Mouse (Mus musculus) layer of hippocampus, adult 8-10 months (tissue): ENCODE measurements around the gene Tgm2. TPM values are rescaled to one million over a fixed set of nuclear protein-coding genes. Genes with fewer than 3 reads are reported as not detected.

Experiments
- DNase-seq, 2 experiments: peaks; one replicate each; pipeline ENCODE4 v3.0.0; 2022; ENCODE audit warnings: low spot score in 2 of 2
- total RNA-seq, 4 experiments: library from RNA; stranded (reverse); gene quantifications; 2 replicates each; pipeline ENCODE4 v1.2.4; 2022

Tgm2 gene
- total RNA-seq, 4 experiments from 2014 or later: 9.1 to 14.2 (median 12.7) TPM

DNA sequence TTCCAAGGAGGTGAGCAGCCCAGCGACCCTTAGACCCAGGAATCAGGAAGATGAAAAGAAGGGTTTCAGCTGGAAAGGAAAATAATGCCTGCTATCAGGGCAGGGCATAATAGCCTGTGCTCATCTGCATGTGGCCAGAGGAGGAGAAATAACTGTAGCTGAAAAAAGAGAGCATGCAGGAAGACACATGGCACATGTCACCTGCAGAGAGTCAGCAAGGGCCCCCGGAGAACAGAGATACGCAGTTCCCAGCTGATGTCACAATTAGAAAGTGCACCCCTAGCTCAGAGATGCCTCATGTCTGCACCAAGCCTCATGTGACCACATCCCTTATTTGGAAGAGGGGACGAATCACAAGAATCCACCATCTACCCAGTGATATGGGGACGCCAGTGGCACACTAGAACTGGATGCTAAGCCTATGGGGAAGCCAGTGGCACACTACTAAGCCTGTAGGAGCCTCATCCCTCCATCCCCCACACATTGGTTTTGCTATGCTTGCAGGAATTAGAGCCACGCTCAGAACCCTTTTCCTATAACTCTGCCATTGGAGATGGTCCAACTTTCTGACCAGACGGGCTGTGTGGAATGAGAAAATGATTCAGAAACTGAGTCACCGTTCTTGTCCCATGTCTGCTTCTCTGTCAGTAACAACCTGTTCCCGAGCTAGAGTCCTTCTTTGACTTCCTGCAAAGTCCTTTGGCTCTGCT, 21.4 kb upstream of the Tgm2 start:
- DNase-seq: no peak

DNA sequence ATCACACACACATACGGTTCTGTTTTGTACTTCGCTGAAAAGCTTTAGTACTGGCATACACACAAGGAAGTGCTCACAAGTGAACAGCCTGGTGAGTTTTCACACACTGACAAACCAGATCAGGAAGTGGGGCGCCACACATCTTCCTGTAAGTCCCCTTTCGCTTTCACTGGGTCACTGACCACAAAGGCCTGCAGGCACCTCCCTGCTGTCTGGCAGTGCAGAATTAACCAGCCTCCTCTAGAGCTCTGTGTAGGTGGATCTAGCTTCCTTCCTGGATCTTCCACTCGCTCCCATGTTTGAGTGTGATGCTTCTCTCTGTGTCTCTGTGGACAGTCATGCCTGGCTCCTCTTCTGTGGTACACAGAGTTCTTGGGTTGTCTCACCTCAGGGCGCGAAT, 20.4 kb upstream of the Tgm2 start:
- DNase-seq: no peak

DNA sequence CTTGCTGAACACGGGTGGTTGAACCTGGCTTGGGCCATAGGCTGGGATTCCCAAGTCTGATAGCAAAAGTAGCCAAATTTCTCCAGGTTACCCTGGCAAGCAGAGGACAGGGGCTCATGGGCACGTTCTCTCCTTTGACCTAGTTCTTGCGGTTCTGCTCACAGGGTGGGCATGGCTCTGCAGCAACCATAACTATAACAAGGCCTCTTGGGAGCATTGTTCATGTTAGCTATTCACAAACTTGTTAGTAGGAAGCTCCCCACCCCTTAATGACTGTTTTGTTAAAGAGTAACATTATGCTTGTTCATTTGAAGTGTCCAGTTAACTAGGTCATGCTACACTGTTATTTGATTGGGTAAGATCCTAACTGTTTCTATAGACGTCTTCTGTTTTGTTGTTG, 19.5 kb upstream of the Tgm2 start:
- DNase-seq: no peak

DNA sequence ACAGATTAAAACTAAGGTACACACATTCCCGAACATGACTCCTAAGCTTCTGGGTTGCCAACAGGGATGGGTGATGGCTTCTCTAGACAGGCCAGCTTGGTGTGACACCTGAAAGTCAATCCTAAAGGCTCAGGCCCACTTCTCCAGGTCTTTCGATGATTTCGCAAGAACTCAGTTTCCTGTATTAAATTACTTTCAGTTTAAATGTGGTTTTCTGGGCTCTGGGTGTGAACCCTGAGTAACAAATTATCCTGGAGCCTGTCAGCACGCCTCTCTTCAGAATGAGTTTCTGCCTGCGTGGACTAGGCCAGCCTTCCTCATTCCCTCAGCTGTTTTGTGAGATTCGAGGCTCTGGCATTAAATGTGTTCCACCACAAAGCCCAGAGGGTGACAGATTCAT, 16.8 kb upstream of the Tgm2 start:
- no peak for DNase-seq

DNA sequence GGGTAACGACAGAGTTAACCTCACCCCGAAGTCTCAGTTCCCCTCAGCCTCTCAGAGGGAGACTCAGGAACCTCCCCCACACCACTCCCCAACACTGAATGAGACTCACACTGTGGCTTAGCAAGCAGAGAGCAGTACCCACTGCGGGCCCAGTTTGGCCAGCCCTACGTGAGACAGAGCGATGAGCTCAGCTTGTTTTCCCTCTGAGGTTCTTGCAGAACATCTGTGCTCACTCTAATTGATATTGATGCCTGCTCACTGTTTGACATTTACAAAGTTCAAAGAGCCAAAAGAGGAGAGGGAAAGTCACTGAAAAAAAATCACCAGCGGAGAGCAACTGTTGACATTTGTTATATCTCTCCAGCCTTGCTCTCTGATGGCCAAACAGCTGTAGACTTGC, 15.5 kb upstream of the Tgm2 start:
- no peak for DNase-seq

DNA sequence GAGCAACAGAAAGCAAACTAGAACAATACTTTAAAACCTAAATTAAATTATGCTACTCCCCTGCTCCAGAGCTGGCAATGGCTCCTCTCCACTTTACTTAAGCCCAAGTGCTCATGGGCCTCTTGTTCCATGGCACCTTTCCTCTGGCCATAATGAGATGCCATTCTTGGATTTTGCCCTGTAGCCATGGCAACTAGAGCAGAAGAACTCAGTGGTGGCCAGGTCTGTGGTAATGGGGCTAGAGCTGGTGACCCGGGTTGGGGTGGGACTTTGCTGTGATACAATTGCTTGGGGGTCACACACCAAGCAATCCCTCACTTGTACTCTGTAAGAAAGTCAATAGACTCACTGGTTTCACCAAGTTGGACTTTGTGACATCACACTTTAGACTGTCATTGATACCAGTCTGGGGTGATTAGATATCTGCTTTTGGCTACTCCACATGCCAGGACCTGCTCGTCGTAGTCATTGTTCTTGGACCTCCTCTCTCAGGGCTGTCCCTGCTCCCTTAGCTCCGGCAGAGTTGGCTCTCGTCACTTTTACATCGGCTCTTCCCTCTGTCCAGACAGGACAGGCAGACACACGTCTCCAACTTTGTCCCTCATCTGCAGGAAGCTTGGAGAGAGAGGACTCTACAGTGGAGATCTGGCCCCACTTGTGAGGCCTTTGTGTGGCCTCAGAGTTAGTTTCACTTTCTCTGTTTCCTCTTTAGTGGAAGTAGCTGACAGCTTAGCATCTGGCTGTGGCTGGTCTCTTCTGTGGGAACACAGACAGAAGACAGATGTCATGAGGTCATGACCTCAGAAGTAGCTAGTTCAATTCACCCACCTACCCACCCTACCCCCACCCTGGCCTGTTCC, 13.4 kb upstream of the Tgm2 start:
- DNase-seq: no peak

DNA sequence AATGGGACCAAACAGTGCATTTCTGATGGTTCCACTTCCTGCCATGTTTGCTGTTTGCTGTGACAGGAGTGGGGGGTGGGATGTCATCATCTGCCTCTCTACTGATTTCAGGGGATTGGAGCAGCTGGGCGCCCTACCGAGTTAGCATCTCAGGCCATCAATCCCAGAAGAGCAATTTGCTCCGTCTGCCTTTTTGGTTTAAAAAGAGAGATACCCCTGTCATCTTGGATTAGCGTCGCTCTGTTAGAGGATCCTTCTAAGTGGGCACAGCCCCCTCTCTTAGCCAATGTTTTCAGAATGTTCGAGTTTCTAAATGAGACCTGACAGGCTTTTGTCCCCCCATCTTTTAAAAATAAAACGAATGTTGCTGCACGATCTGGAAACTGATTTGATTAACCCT, 11.4 kb upstream of the Tgm2 start:
- no peak for DNase-seq

DNA sequence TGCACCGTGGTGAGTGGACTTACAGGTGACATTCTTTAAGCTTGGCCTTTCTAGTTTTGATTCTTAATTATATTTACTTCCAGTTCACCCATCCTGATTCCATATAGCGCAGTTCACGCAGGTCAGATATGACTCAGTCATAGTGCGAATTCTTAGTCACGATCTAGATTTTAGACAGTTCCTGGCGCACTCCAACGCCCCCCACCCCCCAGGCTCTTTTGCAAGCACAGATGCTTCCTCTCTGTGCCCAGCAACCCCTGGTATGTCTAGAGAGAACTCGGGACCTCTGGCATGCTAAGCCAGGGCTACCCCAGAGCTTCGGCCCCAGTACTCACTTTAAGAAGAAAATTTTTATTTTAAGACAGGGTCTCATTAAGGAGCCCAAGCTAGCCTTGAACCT, 10.3 kb upstream of the Tgm2 start:
- no peak for DNase-seq

DNA sequence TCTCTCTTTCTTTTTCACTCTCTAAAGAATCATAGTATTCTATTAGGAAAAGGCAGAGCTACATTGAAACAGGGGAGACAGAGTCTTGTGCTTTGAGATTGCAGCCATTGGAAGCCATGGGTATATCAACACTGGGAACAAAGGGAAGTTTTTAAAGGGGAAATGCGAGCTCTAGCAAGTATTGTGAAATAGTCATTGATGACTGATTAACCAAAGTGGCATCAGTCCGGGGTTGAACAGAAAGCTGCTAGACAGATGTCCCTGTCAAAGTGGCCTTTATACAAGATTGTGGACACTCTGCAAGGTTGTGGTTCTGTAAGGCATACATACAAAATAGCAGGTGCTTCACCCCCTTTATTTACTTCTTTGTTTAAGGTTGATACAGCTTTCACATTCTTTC, 9.4 kb upstream of the Tgm2 start:
- DNase-seq: no peak

DNA sequence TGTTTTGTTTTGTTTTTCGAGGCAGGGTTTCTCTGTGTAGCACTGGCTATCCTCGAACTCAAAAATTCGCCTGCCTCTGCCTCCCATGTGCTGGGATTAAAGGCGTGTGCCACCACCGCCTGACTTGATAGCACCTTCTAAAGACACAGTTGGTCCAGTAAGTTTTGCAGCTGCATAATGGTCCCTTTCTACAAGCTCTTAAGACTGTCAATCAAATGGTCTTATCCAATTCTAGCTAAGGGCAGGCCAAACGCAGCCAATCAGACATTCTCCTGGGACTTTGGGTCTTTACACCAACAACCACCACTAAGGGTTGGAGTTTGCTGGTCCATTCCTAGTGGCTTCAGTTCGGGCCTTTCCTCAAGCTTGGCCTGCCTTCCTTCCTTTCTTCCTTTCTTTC, 8.9 kb upstream of the Tgm2 start:
- DNase-seq: no peak

DNA sequence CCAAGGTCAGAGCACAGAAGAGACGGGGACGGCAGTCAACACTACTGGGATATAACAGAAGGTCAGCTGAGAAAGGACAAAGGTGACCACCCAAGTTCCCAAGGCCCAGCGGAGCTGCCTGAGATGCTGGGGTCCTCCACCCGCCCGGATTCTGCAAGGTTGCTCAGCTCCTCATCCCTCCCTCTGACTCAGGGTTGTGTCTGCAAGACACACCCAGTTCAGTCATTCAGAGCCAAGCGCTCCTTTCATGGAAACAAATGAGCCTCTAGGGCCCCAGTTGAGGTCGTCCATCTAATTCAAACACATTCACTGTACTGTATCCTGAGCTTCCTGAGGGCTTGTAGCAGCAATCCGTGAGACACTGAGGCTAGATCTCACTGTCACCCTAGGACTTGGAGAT, 8.4 kb upstream of the Tgm2 start:
- no peak for DNase-seq

DNA sequence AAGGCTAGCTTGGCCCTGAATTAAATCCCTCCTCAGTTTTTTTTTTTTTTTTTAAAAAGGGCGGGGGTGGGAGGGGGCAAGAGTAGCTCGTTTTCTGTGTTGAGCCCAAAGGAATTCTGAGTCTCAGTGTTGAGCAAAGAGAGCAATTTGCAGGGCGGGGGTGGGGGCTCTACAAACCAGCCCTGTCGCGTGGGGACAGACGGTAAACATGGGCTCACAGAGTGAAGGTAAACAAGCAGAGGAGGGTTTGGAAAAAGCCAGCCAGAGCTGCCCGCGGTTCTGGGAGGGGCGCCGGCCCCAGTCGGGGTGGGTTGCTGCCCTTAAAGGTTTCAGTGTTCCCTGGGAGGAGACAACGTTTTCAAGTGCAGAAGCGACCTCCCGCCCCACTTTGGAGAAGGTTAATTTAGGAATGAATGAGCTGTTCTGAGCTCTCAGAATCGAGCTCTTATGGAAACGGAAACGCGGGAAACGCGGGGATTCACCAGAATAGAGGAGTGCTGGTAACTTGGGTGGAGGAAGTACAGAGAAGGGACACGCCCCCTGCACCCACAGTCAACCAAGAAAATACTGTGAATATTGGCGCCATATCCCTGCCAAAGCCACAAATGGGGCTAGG, 7.6 kb upstream of the Tgm2 start:
- DNase-seq: no peak

DNA sequence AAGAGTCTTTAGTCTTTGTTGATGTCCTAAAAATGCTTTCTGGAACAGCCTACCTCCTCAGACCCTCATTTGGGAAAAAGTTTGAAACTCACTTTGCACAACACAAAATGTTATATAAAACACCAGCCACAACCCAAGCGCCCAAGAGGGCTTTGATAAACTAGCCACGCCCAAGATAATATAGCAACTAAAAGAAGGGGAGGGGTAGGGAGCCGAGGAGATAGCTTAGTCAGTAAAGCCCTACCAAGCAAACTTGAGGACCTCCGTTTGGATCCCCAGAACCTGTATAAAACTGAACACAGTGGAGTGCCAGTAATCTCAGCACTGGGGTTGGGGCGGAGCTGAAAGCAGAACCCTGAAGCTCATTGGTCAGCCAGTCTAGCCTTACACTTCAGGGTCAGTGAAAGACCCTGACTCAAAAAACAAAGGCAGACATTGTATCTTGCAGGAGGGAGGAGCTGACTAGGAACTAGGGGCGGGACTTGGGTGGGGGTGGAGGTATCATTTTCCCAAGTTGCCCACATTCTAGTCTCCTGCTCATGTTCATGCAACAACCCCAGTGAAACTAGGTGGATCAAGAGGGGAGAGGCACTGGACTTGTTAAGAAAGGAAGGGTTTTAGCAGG, 6.6 kb upstream of the Tgm2 start:
- no peak for DNase-seq

DNA sequence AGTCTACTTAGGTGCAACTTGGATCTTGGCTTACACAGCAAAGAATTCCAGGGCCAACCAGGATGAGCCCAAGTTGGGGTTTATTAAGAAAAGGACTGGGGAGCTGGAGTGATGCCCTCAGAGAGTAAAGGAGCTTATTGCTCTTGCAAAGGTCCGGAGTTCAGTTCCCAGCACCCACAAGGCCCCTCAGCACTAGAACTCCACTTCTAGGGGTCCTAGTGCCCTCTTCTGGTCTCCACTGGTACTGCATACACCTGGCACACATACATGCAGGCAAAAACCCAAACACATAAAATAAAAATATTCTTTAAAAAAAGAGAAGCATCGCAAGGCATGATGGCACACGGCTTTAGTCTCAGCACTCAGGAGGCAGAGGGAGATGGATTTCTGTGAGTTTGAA, 4.8 kb upstream of the Tgm2 start:
- no peak for DNase-seq

DNA sequence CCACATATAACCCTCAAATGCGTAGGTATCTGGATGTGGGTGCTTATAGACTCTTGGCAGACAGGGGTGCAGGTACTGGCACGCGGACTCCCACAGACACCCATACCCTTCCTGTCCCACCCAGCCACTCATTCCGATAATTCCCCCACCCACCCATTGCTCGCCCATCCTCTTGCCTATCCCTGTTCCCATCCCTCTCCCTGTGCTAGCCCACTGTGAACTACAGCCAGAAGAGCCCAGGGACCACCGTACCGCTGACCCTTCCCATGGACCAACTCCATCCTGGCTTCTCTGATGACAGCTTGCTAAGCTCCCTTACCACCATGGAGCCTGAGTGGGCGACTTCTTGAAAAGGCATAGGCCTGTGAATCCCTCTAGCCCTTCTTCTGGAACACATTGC, 735 bp upstream of the Tgm2 start:
- no peak for DNase-seq

DNA sequence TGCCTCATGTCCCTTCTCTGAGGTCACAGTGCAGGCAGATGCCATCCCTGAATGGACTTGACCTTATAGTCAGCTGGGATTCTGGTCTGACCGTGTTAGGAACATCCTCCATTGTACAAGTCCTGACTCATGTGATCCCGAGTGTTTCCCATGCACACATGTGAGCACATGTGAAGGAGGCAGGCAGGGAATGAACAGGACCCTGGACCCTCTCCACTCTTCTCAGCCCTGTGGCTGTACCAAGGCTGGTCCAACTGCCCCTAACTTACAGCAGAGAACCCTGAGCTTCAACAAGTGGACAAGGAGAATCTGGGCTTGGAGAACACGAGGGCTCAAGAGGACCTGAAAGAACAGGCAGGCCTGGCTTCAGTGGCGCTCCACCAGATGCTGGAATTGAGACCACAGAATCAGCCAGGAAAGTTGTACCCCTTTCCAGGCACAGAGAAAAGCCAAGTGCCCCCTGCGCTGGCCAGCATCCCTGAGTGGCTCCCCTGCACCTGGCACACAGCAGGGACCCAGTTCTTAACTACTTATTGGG, 639 bp downstream of the Tgm2 start:
- DNase-seq: no peak

DNA sequence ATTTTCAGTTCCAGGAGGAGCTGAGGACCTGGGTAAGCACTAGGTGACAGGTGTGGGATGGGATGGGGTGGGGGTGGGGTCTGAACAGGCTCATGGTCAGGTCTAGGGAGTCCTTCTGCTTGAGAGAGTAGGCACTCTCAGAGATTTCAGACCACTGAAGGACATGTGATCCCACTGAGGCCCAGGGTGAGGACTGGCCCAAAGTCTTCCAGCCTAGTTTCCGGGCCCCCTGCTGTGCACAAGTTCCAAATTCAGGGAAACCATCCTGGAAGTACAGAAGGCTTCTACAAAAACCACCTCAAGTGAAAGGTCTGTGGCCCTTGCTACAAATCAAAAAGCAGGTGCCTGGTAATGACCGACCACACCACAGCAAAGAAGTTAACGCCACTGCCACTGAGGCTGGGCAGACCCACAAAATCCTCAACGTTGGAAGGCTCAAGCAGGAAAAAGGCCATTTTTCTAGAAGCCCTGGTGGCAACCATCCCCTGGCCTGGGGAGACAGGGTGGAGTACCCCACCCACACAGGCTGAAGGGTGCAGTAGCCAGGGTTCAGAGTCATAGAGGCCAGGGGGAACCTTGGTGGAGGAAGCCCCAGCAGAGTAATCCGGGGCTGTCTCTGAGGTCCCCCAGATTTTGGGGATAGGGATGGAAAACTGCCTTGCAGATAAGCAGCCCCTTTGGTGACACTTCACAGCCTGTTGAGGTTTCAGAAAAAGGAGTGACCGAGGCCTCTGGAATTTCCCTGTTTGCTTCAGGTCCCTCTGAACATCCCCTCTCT, 1.3 kb downstream of the Tgm2 start:
- DNase-seq: no peak

DNA sequence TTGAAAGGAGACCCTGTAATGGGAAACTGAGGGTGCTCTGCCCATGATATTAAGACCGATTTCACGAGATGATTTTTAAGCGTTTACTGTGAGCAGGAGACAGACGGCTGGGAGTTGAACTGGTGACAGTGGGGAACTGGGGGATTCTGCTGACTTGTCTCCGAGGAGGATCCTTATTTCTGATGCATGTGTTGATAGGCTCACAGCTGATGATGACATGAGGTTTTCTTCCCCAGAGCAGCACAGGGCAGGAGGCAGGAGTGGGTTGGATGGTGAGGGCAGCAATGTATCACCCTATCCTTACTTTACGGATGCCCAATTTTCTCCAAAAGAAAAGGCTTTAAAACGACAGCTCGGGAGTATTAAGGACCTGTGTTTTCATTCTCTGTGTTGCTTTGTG, 2.0 kb downstream of the Tgm2 start:
- DNase-seq: no peak

DNA sequence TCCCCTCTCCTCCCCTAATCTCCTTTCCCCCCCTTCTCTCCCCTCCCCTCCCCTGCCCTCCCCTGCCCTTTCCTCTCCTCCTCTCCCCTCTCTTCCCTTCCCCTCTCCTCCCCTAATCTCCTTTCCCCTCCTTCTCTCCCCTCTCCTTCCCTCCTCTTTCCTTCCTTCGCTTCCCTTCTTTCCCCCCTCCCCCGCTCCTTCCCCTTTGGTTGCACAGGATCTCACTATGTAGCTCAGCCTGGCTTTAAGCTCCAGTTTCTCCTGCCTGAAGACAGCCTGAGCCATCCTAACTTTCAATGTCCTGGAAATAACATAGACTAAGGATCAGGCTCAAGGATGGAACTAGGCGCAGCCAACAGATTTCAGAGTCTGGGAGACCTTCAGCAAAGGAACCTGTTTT, 2.4 kb downstream of the Tgm2 start:
- no peak for DNase-seq

DNA sequence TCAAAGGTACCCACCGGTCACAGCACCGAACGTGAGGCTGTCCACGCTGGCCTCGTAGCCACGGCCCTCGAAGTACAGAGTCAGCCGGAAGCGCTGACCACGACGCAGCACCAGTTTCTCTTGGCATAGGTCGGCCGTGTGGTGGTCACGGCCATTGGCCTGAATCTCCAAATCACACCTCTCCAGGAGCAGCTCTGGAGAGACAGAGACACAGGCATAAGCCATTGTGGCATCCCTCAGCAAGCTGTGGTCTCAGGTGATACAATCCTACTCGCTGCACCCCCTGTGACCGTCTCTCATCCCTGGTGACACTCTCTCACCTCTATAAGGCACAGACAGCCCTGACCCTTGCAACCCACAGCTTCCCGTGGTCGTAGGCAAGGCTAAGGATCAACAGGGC, 3.3 kb downstream of the Tgm2 start:
- DNase-seq: no peak
